Mouse (Mus musculus): ENCODE measurements around the gene Capns2. TPM values are rescaled to one million over a fixed set of nuclear protein-coding genes. Genes with fewer than 3 reads are reported as not detected.

Gene Capns2
- polyA plus RNA-seq (2015; fragmentation: Nextera tagmentation; extraction: Ambion mirVana): 3.8 and 7.5 TPM in 2 replicates

- H3K36me3 ChIP-seq: no peaks in the 10 kb centered on the region
- no peak for ATAC-seq (ENCODE audit: insufficient read depth, low FRiP score, low read depth)
- WGBS: 89% methylated on average over 5 of the region's 5 CpGs
- H3K4me3 ChIP-seq (replicated peaks): no peak within 1 kb of the TSS
- H3K27me3 ChIP-seq (replicated peaks): no peaks in the 10 kb centered on the region
- H3K9me3 ChIP-seq: no peaks in the 10 kb centered on the region
- H3K27ac ChIP-seq: no peak within 1 kb of the TSS
- no peak within 1 kb of the TSS for H3K4me2 ChIP-seq
- H3K9ac ChIP-seq: no peak within 1 kb of the TSS
- no peaks in the 10 kb centered on the region for H3K4me1 ChIP-seq
These were observed at the start of gene Capns2 for GRCm38 (mm10) chr8:92901107-92901506. TSS of gene Capns2 (plus strand) at chr8:92901407.

- Histone ChIP-seq H3K9me3 (no peaks in the 10 kb centered on the region), H3K36me3 (no peaks in the 10 kb centered on the region), H3K27ac (no peak overlapping the region), H3K4me2 (no peak overlapping the region), H3K4me3 (replicated peaks) (no peak overlapping the region), H3K27me3 (replicated peaks) (no peaks in the 10 kb centered on the region; the same call in 1 of the 2 replicates), H3K9ac (no peak overlapping the region), H3K4me1 (peaks cover 33% of the 10 kb centered on the region)
- 34% methylated on average over 18 of the region's 18 CpGs for WGBS
- no peak for ATAC-seq (ENCODE audit: insufficient read depth, low FRiP score, low read depth)
These were observed 47.8 kb upstream of the Capns2 start for GRCm38 (mm10) chr8:92853188-92853983.

GRCm38 (mm10) chr8:92854673-92855072 lies 46.5 kb upstream of the Capns2 start:
- H3K36me3 ChIP-seq: no peaks in the 10 kb centered on the region
- H3K27ac ChIP-seq: peak overlapping the region; percentile 36; the same call in 1 of the 2 replicates
- 79% methylated on average over 3 of the region's 3 CpGs for WGBS
- peak overlapping the region; percentile 61; the same call in 1 of the 2 replicates for H3K4me3 ChIP-seq (replicated peaks)
- peaks cover 28% of the 10 kb centered on the region for H3K4me1 ChIP-seq
- no peaks in the 10 kb centered on the region for H3K9me3 ChIP-seq
- ATAC-seq (ENCODE audit: insufficient read depth, low FRiP score, low read depth): no peak
- H3K4me2 ChIP-seq: peak overlapping the region; percentile 88; the same call in 1 of the 2 replicates
- no peak overlapping the region for H3K9ac ChIP-seq
- no peaks in the 10 kb centered on the region; the same call in 1 of the 2 replicates for H3K27me3 ChIP-seq (replicated peaks)

- Histone ChIP-seq H3K4me2 (peak within 1 kb of the TSS; percentile 88), H3K27ac (peak within 1 kb of the TSS; percentile 55), H3K9ac (peak within 1 kb of the TSS; percentile 45), H3K4me3 (replicated peaks) (peak within 1 kb of the TSS; percentile 61), H3K4me1 (peaks cover 21% of the 10 kb centered on the region), H3K9me3 (no peaks in the 10 kb centered on the region), H3K36me3 (no peaks in the 10 kb centered on the region), H3K27me3 (replicated peaks) (no peaks in the 10 kb centered on the region; the same call in 1 of the 2 replicates)
- ATAC-seq (ENCODE audit: insufficient read depth, low FRiP score, low read depth): peak; percentile 80
- 1% methylated on average over 50 of the region's 50 CpGs for WGBS
These were observed 45.9 kb upstream of the Capns2 start, which contains the start of gene Lpcat2 for GRCm38 (mm10) chr8:92855171-92855894. TSS of gene Lpcat2 (plus strand) at chr8:92855339.

- Histone ChIP-seq H3K36me3 (no peaks in the 10 kb centered on the region), H3K4me2 (peak overlapping the region; percentile 88), H3K9me3 (no peaks in the 10 kb centered on the region), H3K9ac (no peak overlapping the region), H3K4me1 (peaks cover 18% of the 10 kb centered on the region; the same call in 1 of the 2 replicates), H3K27me3 (replicated peaks) (no peaks in the 10 kb centered on the region; the same call in 1 of the 2 replicates), H3K27ac (no peak overlapping the region), H3K4me3 (replicated peaks) (peak overlapping the region; percentile 61)
- 73% methylated on average over 7 of the region's 7 CpGs for WGBS
- no peak for ATAC-seq (ENCODE audit: insufficient read depth, low FRiP score, low read depth)
These were observed 44.8 kb upstream of the Capns2 start for GRCm38 (mm10) chr8:92856273-92856986.

GRCm38 (mm10) chr8:92858475-92859182 lies 42.6 kb upstream of the Capns2 start:
- no peaks in the 10 kb centered on the region for H3K9me3 ChIP-seq
- no peak overlapping the region for H3K27ac ChIP-seq
- ATAC-seq (ENCODE audit: insufficient read depth, low FRiP score, low read depth): no peak
- no peak overlapping the region for H3K9ac ChIP-seq
- no peaks in the 10 kb centered on the region; the same call in 1 of the 2 replicates for H3K27me3 ChIP-seq (replicated peaks)
- no peak overlapping the region for H3K4me2 ChIP-seq
- H3K36me3 ChIP-seq: no peaks in the 10 kb centered on the region
- H3K4me1 ChIP-seq: 0 out of 2 replicates have a peak, but pooled peaks cover 10% of the 10 kb centered on the region
- H3K4me3 ChIP-seq (replicated peaks): no peak overlapping the region
- 86% methylated on average over 14 of the region's 14 CpGs for WGBS

- no peaks in the 10 kb centered on the region for H3K36me3 ChIP-seq
- ATAC-seq (ENCODE audit: insufficient read depth, low FRiP score, low read depth): no peak
- H3K4me3 ChIP-seq (replicated peaks): no peak overlapping the region
- no peaks in the 10 kb centered on the region for H3K9me3 ChIP-seq
- H3K4me2 ChIP-seq: no peak overlapping the region
- H3K9ac ChIP-seq: no peak overlapping the region
- H3K27ac ChIP-seq: no peak overlapping the region
- no peaks in the 10 kb centered on the region for H3K4me1 ChIP-seq
- WGBS: 100% methylated on average over 1 of the region's 1 CpGs
- H3K27me3 ChIP-seq (replicated peaks): no peaks in the 10 kb centered on the region
These were observed 39.2 kb upstream of the Capns2 start for GRCm38 (mm10) chr8:92861977-92862376.

- no peak overlapping the region for H3K27ac ChIP-seq
- WGBS: 70% methylated on average over 7 of the region's 7 CpGs
These were observed 30.9 kb upstream of the Capns2 start for GRCm38 (mm10) chr8:92870281-92870680.

GRCm38 (mm10) chr8:92872063-92872759 lies 29.0 kb upstream of the Capns2 start:
- Histone ChIP-seq H3K27ac (no peak overlapping the region), H3K4me1 (no peaks in the 10 kb centered on the region), H3K36me3 (no peaks in the 10 kb centered on the region), H3K4me2 (no peak overlapping the region), H3K9ac (no peak overlapping the region), H3K9me3 (no peaks in the 10 kb centered on the region), H3K4me3 (replicated peaks) (no peak overlapping the region), H3K27me3 (replicated peaks) (no peaks in the 10 kb centered on the region)
- no peak for ATAC-seq (ENCODE audit: insufficient read depth, low FRiP score, low read depth)
- WGBS: 75% methylated on average over 10 of the region's 10 CpGs

More at GRCm38 (mm10) chr8:92870281-92870680, 30.9 kb upstream of the Capns2 start:
- Histone ChIP-seq H3K9me3 (no peaks in the 10 kb centered on the region), H3K4me1 (no peaks in the 10 kb centered on the region), H3K36me3 (no peaks in the 10 kb centered on the region), H3K4me3 (replicated peaks) (no peak overlapping the region), H3K9ac (no peak overlapping the region), H3K27me3 (replicated peaks) (no peaks in the 10 kb centered on the region), H3K4me2 (no peak overlapping the region)
- ATAC-seq (ENCODE audit: insufficient read depth, low FRiP score, low read depth): no peak

GRCm38 (mm10) chr8:92875795-92876194 lies 25.4 kb upstream of the Capns2 start:
- Histone ChIP-seq H3K27ac (no peak overlapping the region), H3K9me3 (no peaks in the 10 kb centered on the region), H3K4me1 (no peaks in the 10 kb centered on the region), H3K27me3 (replicated peaks) (no peaks in the 10 kb centered on the region), H3K4me2 (no peak overlapping the region), H3K9ac (no peak overlapping the region), H3K36me3 (no peaks in the 10 kb centered on the region), H3K4me3 (replicated peaks) (no peak overlapping the region)
- no peak for ATAC-seq (ENCODE audit: insufficient read depth, low FRiP score, low read depth)
- 81% methylated on average over 10 of the region's 10 CpGs for WGBS
